ENCODE assay signal across 10 mouse cellular contexts in the genomic region with DNA sequence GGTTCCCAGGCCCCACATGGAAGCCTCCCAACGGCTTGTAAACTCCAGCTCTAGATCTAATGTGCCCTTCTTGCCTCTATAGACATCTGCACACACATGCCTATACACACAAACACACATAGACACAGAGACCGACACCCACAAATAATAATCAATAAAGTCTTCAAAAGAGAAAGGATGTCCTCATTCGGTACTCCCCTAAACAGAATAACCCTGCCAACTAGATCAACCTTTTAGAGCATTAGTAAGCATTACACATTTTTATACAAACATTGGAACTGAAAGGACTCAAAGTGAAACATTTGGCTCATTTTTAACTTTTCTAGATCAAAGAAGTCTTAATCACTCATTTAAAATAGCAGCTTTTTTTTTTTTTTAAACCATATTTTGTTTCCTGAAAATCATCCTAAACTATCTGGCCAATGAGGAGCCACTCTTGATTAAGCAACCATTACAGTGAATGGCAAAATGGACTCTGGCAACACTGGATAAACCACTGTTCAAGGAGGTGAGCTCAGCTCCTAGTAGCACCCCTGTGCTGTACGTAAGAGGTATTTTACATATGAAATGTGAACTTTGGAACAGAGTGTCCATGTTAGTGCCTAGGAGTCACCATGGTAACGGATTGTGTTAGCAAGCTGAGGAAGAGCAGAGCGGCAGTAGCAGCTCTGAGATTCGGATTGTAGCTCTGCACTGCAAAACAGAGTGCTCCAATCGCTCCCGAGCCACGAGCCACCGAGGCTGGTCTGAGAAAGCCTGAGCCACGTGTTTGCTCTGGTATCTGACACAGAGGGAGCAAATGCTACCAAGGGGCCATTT. TPM values are rescaled to one million over a fixed set of nuclear protein-coding genes. Genes with fewer than 3 reads are reported as not detected.
DNase-seq lines count a peak whose midpoint lies in the region; ATAC-seq lines count a peak whose summit lies in the region.
"Had no signal": no experiment of that assay in that cellular context is flagged by ENCODE, and none has a peak within 500 bp of the region (broad histone marks: within the 10 kb centered on the region; RNA-seq: fewer than 3 reads in every experiment).

No protein-coding gene starts in this region.

- ATAC-seq in kidney, embryonic 14.5 days (ENCODE audit: low FRiP score, low TSS enrichment), result peak; percentile 43; the same call in 1 of the 2 replicates
- ATAC-seq in forebrain, embryonic 15.5 days (replicated peaks), result peak; percentile 73

- H3K27me3 ChIP-seq in kidney, embryonic 14.5 days (ENCODE audit: control insufficient read depth, insufficient read depth, low read length), result no peaks in the 10 kb centered on the region
- H3K27me3 ChIP-seq in forebrain, embryonic 15.5 days, result no peaks in the 10 kb centered on the region

- H3K27ac ChIP-seq in kidney, embryonic 14.5 days (ENCODE audit: low read depth, low read length), result no peak overlapping the region
- H3K27ac ChIP-seq in forebrain, embryonic 15.5 days (replicated peaks), result no peak overlapping the region
- H3K27ac ChIP-seq: macrophage had no signal

- no peak overlapping the region for H3K4me3 ChIP-seq in kidney, embryonic 14.5 days (ENCODE audit: low read length)
- no peak overlapping the region for H3K4me3 ChIP-seq in forebrain, embryonic 15.5 days

- H3K4me1 ChIP-seq in kidney, embryonic 14.5 days (ENCODE audit: control insufficient read depth, insufficient read depth, low read length), result no peaks in the 10 kb centered on the region
- 0 out of 2 replicates have a peak, but pooled peaks cover 3% of the 10 kb centered on the region for H3K4me1 ChIP-seq in forebrain, embryonic 15.5 days

- H3K9ac ChIP-seq in kidney, embryonic 14.5 days (ENCODE audit: low read depth, low read length), result no peak overlapping the region
- H3K9ac ChIP-seq in forebrain, embryonic 15.5 days (replicated peaks), result no peak overlapping the region

- intact Hi-C loops in gastrocnemius, postnatal 14 days (cut with DNase I; ENCODE audit: low total_unique reads), result no loop called here
- intact Hi-C loops in heart, postnatal 10 days (cut with DNase I), result no loop called here

- no peak overlapping the region for H3K4me2 ChIP-seq in kidney, embryonic 14.5 days (replicated peaks; ENCODE audit: low read depth, low read length)
- no peak overlapping the region for H3K4me2 ChIP-seq in forebrain, embryonic 15.5 days (replicated peaks)

- no peaks in the 10 kb centered on the region for H3K9me3 ChIP-seq in kidney, embryonic 14.5 days (ENCODE audit: control insufficient read depth, low read length)
- no peaks in the 10 kb centered on the region for H3K9me3 ChIP-seq in forebrain, embryonic 15.5 days

- no peak for DNase-seq in kidney, postnatal 4 days
- peak; percentile 73 for DNase-seq in ES-CJ7 (ENCODE audit: low read depth, low spot score)
- peak; percentile 47 for DNase-seq in lung, postnatal 25 days (ENCODE audit: low spot score)
- no peak for DNase-seq in spleen, postnatal 36 days (ENCODE audit: low spot score in 2 of 2)
- DNase-seq in gastrocnemius, postnatal 14 days, result no peak
- DNase-seq in heart, postnatal 10 days, result no peak
- DNase-seq: heart, postnatal 4 days had no signal

- H3K36me3 ChIP-seq in kidney, embryonic 14.5 days (ENCODE audit: control insufficient read depth, insufficient read depth, low read length), result no peaks in the 10 kb centered on the region
- no peaks in the 10 kb centered on the region for H3K36me3 ChIP-seq in forebrain, embryonic 15.5 days

- 87% methylated on average over 12 of the region's 12 CpGs for WGBS in kidney, embryonic 14.5 days
- 50% methylated on average over 12 of the region's 12 CpGs for WGBS in forebrain, embryonic 15.5 days

RNA-seq across cellular contexts. Expression of a gene that starts 30.6 kb away (rescaled TPM):
- 32.1 and 50.8 TPM in 2 replicates for polyA plus RNA-seq in kidney, embryonic 14.5 days (2014; fragmentation: Nextera tagmentation; extraction: Ambion mirVana)
- 14.5 and 15.7 TPM in 2 replicates for polyA plus RNA-seq in forebrain, embryonic 15.5 days (2015; fragmentation: Nextera tagmentation; extraction: Ambion mirVana)
- 10 to 100 TPM; 35.2 to 55.0 TPM for total RNA-seq in gastrocnemius, postnatal 14 days (2021)
- total RNA-seq in heart, postnatal 10 days (2021), result 10 to 100 TPM; 54.1 to 67.2 TPM

Comparison
In these comparisons a context has a peak if more than half of its experiments do, and no peak if none do; other contexts are left out.
1. DNase-seq: peak in ES-CJ7 (single experiment) and lung, postnatal 25 days (single experiment); none in kidney, postnatal 4 days (0 of 2), spleen, postnatal 36 days (0 of 2), gastrocnemius, postnatal 14 days (single experiment) and heart, postnatal 10 days (0 of 2).